Mouse (Mus musculus) E14TG2a.4 (cell line): ENCODE results near the gene Lrp8.

ENCODE experiments used
- H3K27me3 ChIP-seq: 2 replicates; pipeline ENCODE4 v1.6.1; 2014; ENCODE audit warnings: low read length, control low read depth; ENCODE audit not compliant: insufficient read depth
- H3K36me3 ChIP-seq: 2 replicates; pipeline ENCODE4 v1.6.1; 2014; ENCODE audit warnings: low read length, control low read depth; ENCODE audit not compliant: insufficient read depth
- H3K4me1 ChIP-seq: replicated peaks from 2 replicates; pipeline ENCODE4 v1.6.1; 2014; ENCODE audit warnings: low read depth, low read length, control low read depth
- H3K4me3 ChIP-seq: replicated peaks from 2 replicates; pipeline ENCODE4 v1.5.1; 2014; ENCODE audit warnings: mild to moderate bottlenecking, low read length
- H3K9me3 ChIP-seq: 2 replicates; pipeline ENCODE4 v1.6.1; 2014; ENCODE audit warnings: low read length, control low read depth
- CTCF ChIP-seq: conservative IDR thresholded peaks from 2 replicates; pipeline ENCODE4 v1.5.1; 2014; ENCODE audit warnings: low read length
- NANOG ChIP-seq: IDR thresholded peaks from 2 replicates; pipeline ENCODE4 v1.6.1; 2014; ENCODE audit warnings: borderline replicate concordance, low read length, mixed read lengths
- POU5F1 ChIP-seq: IDR thresholded peaks from 2 replicates; pipeline ENCODE4 v1.6.1; 2014; ENCODE audit warnings: low read length, borderline replicate concordance

Lrp8 gene

GRCm38 (mm10) chr4:107830189-107830588 lies 28.1 kb downstream of the Lrp8 start:
- Histone ChIP-seq H3K36me3 (no peaks in the 10 kb centered on the region), H3K27me3 (peaks cover 34% of the 10 kb centered on the region), H3K4me3 (no peak overlapping the region), H3K4me1 (peaks cover 28% of the 10 kb centered on the region), H3K9me3 (no peaks in the 10 kb centered on the region)
- TF ChIP-seq POU5F1 (no peak), NANOG (no peak), CTCF (no peak)

GRCm38 (mm10) chr4:107830821-107831221 lies 28.8 kb downstream of the Lrp8 start:
- TF ChIP-seq CTCF (no peak), POU5F1 (no peak), NANOG (no peak)
- no peaks in the 10 kb centered on the region for H3K9me3 ChIP-seq
- no peaks in the 10 kb centered on the region for H3K36me3 ChIP-seq
- H3K27me3 ChIP-seq: peaks cover 35% of the 10 kb centered on the region
- H3K4me3 ChIP-seq: no peak overlapping the region
- peaks cover 31% of the 10 kb centered on the region for H3K4me1 ChIP-seq

- Histone ChIP-seq H3K9me3 (no peaks in the 10 kb centered on the region), H3K36me3 (no peaks in the 10 kb centered on the region; the same call in 1 of the 2 replicates), H3K27me3 (peaks cover 40% of the 10 kb centered on the region), H3K4me3 (no peak overlapping the region), H3K4me1 (peaks cover 31% of the 10 kb centered on the region)
- TF ChIP-seq POU5F1 (no peak), CTCF (no peak), NANOG (no peak)
These were observed 29.6 kb downstream of the Lrp8 start for GRCm38 (mm10) chr4:107831678-107832077.

GRCm38 (mm10) chr4:107833525-107833924 lies 31.5 kb downstream of the Lrp8 start:
- H3K9me3 ChIP-seq: no peaks in the 10 kb centered on the region
- peaks cover 30% of the 10 kb centered on the region for H3K4me1 ChIP-seq
- no peak overlapping the region for H3K4me3 ChIP-seq
- H3K36me3 ChIP-seq: no peaks in the 10 kb centered on the region; the same call in 1 of the 2 replicates
- TF ChIP-seq CTCF (no peak), POU5F1 (no peak), NANOG (no peak)
- H3K27me3 ChIP-seq: peaks cover 44% of the 10 kb centered on the region

GRCm38 (mm10) chr4:107834643-107835314 lies 32.7 kb downstream of the Lrp8 start:
- Histone ChIP-seq H3K4me1 (peaks cover 19% of the 10 kb centered on the region), H3K36me3 (no peaks in the 10 kb centered on the region; the same call in 1 of the 2 replicates), H3K27me3 (peaks cover 45% of the 10 kb centered on the region), H3K4me3 (peak overlapping the region; percentile 39), H3K9me3 (no peaks in the 10 kb centered on the region)
- no peak for TF ChIP-seq CTCF
- peak; percentile 14; the same call in 1 of the 2 replicates for TF ChIP-seq NANOG

GRCm38 (mm10) chr4:107835508-107835909 lies 33.4 kb downstream of the Lrp8 start:
- H3K4me3 ChIP-seq: no peak overlapping the region
- H3K27me3 ChIP-seq: peaks cover 45% of the 10 kb centered on the region
- H3K4me1 ChIP-seq: peaks cover 14% of the 10 kb centered on the region
- H3K36me3 ChIP-seq: no peaks in the 10 kb centered on the region; the same call in 1 of the 2 replicates
- no peak for TF ChIP-seq CTCF
- TF ChIP-seq NANOG: no peak
- H3K9me3 ChIP-seq: no peaks in the 10 kb centered on the region

GRCm38 (mm10) chr4:107836758-107837157 lies 34.7 kb downstream of the Lrp8 start:
- Histone ChIP-seq H3K9me3 (no peaks in the 10 kb centered on the region), H3K4me1 (peaks cover 14% of the 10 kb centered on the region)
- TF ChIP-seq POU5F1 (no peak), CTCF (no peak), NANOG (no peak)

GRCm38 (mm10) chr4:107837910-107838309 lies 35.8 kb downstream of the Lrp8 start:
- no peak for TF ChIP-seq POU5F1
- TF ChIP-seq CTCF: no peak
- TF ChIP-seq NANOG: no peak
- H3K36me3 ChIP-seq: no peaks in the 10 kb centered on the region; the same call in 1 of the 2 replicates
- peaks cover 40% of the 10 kb centered on the region for H3K27me3 ChIP-seq
- peaks cover 14% of the 10 kb centered on the region for H3K4me1 ChIP-seq
- no peaks in the 10 kb centered on the region for H3K9me3 ChIP-seq
- H3K4me3 ChIP-seq: no peak overlapping the region

More at GRCm38 (mm10) chr4:107836758-107837157, 34.7 kb downstream of the Lrp8 start:
- Histone ChIP-seq H3K36me3 (no peaks in the 10 kb centered on the region; the same call in 1 of the 2 replicates), H3K27me3 (peaks cover 45% of the 10 kb centered on the region), H3K4me3 (no peak overlapping the region)
